Mouse (Mus musculus) kidney, postnatal 14 days (tissue): ENCODE results near the gene Mlip.
A peak's percentile ranks its signal among the peaks of the same experiment; 100 is the strongest.

Source experiments
- DNase-seq: peaks from one replicate; pipeline ENCODE4 v3.0.0; 2022; ENCODE audit warnings: mixed read lengths

The Mlip gene

DNA sequence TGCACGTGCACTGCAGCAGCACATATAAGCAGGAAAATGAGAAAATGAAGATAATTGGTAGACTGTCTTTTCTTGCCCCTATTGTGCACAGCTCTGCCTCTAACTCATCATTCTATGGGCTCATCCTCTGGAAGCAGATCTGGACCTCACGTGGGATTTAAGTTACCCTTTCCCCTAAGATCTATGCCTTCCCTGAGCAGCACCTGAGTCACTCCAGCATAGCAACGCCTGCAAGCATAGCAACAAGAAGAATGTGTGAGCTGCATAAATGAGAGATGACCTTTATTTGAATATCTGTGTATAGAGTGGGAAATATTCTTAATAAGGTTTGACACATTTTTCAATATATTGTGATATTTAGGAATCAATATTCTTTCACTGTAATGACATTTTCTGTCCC, 176.9 kb downstream of the Mlip start:
- DNase-seq = no peak

DNA sequence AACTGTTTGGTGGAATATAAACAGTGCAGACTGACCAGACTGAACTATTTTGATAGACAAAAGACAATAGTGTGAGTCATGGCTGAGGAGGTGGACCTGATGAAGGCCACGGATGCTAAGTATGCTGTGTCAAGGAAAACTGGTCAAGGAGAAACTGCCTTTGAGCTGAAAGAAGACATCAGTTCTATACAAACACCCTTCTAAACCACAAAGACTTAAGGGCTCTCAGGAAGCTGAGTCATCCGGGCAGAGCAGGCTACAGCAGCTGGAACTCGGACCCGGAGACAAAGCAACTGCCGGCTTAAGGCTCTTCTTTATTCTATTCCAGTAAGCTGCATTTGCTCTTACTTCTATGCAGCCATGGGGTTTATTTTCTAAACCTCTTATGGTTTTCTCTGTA, 180.7 kb downstream of the Mlip start:
- no peak for DNase-seq

DNA sequence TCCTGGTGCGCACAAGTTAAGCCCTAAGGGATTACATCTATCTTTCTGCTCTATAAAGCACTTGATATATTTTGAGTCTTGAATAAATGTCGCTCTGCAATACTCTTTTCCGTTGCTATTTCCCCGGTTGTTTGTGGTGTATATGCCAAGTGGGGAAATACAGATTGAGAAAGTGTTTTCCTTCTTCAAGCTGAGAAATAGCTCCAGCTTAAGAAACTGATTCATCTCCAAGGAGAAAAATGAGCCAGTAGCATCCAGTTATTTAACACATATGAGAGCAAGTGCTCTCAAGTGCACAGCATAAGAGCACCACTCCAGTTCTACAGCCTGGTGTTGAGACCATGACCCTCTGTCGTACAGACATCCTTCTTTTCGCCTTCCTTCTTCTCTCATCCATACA, 186.9 kb downstream of the Mlip start:
- DNase-seq = no peak

DNA sequence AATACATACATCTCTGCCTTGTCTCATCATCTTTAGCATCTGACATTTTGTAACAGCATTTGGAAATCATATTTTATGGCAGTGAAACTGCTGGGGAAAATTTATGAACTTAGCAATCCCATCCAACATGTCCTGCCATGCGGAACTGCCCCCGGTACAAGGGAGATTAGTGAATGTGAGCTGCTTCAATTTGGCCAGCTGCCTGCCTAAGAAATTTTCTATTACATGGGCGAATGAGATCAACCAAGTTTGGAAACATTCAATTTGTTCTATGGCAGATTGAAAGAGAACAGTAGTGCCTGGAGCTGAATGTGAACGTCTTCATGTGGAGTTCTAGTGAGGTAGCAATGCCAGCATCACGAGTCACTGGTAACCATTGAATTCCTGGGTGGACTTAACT, 191.0 kb downstream of the Mlip start:
- DNase-seq = no peak

DNA sequence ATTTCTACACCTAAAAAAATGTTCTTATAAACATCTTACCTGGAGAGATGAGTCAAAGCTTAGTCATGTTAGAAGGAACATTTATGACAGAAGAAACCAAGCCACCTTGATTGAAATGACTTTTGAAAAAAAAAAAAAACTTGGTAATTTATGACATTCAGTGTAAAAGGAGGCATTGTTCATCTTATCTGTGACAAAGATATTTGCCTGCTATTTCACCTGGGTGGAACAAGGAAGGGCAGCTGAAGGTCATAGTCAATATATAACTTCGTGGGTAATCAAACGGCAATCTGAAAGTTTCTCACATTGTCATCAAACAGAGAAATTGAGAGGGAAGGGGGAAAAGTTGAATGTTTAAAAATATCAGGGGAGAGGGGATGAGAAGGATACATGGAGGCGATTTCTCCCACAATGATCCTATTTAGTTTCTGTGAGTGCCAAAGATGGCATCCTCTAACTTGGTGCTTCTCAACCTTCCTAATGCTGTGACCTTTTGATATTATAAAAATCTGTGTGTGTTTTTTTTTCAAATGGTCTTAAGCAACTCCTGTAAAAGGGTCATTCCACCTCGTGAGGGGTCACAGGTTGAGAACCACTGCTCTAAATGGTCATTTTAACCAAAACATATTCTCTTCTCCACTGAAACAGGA, 192.4 kb downstream of the Mlip start:
- no peak for DNase-seq

DNA sequence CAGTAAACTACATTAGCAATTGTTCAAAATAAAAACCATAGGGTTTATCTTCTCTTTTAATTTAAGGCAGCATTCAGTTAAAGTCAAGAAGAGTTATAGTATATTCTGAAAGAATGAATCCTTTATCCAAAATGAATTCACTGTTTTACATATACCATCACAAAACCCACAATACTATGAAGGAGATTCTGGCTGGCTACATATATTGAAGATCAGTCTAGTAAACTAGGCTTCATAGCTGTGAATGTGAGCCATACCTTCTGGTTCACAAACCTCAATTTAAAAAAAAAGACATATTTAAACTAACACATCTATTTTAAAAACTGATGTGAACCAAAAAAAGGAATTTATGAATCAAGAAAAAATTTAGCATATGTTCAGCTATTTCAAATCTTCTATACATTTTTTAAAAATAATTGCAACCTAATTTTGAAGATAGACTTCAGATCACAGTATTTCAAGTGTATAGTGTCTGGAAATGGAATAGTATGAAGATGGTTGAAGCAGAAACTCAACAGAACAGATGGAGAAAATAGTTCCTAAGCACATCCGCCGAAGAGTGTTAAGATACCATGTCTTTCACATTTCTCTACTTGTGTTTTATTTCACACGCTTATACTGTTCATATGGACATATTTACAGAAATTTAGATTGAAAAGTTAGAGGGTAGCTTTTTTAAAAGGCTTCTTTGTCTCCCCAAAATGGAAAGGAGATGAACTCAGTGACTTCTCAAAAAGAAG, 204.1 kb downstream of the Mlip start:
- no peak for DNase-seq

DNA sequence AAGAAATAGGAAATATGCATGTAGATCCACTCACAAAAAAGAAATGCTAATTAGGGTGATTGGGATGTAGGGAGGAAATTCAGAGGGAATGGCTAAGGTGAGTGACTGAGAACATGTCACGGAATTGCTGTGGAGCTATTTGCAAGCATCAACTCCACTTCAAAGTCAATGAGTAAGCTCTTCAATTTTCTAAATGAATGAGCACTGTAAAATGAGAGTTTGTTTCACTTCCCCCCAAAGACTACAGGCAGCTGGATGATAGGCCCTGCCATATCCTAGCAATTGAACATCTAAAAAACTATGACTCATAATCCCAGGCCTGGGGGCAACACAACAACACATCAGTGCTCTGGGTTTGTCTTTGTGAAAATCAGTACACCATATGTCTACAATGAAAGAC, 233.0 kb downstream of the Mlip start:
- DNase-seq = no peak

DNA sequence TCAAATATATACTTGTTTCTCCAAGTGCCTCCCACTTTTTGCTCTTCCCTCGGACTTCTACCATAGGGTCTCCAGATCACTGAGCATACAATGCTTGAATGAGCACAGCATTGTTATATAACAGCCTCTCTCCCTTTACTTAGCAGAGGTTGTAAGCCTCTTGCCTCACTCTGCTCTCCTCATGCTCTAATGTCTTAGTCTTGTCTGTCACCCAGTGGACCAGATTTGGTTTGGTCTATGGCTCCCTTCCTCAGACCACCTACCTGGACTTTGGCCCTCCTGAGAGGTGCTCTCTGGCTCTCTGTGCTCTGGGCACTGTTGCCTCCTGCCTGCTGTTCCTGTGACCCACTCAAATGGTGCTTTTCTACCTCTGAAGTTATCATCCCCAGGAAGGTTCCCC, 255.9 kb downstream of the Mlip start:
- peak; percentile 14 for DNase-seq

DNA sequence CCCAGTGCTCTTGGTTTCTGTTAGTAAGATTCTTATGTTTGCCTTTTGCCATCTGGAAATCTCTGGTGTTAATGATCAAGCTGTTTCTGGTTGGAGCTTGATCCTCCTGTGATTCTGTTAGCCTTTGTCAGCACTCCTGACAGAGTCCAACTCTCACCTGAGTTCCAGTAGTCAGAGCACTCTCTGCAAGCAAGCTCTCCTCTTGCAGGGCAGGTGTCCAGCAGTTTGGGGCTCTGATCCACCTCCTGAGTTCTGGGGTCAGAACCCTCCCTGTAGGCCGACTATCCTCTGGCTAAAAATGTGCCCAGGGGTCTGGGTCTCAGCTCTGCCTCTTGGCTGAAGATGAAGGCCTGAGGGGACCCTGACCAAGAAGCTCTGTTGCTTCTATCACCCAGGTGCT, 269.5 kb downstream of the Mlip start:
- DNase-seq = peak; percentile 58

DNA sequence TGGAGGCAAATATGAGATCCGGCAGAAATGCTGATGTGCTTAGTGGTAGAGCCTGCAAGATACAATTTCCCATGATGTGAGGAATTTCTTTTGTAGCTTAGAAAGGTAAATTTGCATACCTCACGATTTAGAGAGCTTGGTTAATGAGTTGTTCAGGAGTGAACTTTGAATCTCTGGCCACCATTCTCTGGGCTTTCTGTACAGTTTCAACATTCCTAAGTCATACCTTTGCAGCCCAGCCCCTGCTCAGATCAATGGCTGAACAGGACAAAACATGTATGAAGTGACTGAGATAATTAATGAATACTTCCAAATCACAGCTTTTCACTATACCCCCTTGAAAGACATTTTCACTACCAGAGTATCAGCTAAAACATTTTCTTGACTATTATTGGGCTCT, 281.1 kb downstream of the Mlip start:
- DNase-seq = peak; percentile 52

DNA sequence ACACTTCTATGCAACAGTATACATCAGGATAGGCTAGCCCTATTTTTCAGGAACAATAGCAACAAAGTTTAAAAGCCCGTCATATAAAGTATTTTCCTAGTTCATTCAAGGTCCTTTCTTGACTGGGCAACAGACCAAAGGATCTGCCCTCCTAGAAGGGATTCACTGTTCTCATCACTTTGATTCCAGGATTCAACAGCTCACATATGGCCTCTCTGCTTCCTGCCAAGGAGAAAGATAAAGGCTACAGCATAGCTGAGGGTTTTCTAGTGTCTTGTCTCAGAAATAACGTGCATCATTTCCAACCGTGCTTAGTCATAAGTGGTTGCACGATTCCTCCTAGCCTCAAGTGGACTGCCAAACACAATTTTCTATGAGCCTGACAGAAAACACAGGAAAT, 296.2 kb downstream of the Mlip start:
- no peak for DNase-seq

DNA sequence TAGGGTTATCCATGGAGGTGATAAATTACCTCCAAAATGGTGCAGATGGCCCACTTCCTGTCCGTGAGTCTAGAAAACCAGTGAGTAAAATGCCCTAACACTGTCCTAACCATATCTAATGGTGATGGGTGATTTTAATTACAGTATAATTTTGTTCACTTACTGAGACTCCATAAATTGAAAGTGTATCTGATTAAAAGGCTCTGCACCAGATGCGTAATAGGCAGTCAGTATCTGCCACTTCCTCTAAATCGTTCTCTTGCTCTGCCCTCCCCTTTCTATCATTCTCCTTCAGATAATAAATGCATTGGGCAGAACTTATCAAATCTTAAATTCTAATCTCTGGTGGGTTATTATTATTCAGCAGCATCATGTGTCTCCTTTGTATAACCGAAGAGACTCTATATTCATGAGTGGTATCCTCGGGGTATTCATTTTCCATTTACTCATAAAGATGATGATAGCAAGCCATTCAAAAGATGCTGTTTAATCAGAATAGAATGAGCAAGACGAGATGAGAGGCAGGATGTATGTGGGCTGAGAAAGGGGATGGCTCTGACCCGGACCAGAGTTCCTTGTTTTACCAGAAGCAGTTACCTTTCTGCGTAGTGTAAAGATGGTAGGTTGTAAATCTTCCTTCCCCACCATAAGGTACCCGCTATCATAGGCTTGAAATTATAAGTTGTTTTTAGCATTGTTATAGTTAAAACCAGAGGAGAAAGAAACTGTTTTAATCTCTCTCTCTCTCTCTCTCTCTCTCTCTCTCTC, 298.2 kb downstream of the Mlip start:
- DNase-seq = no peak
